In genomic region chr4:133605330-133605729, GRCm38 (mm10) we compare ENCODE assay signal across 16 mouse cellular contexts. TPM values are rescaled to one million over a fixed set of nuclear protein-coding genes. Genes with fewer than 3 reads are reported as not detected.
A peak's percentile ranks its signal among the peaks of the same experiment; 100 is the strongest.
DNase-seq lines count a peak whose midpoint lies in the region; ATAC-seq and TF ChIP-seq lines count a peak whose summit lies in the region.
"Had no signal": no experiment of that assay in that cellular context is flagged by ENCODE, and none has a peak within 500 bp of the region (broad histone marks: within the 10 kb centered on the region; RNA-seq: fewer than 3 reads in every experiment).

No protein-coding gene starts in this region.

- no peak for TF ChIP-seq POLR2A in myocyte (IDR thresholded peaks at IDR 0.05; ENCODE audit: insufficient read length, low read depth)

- no peaks in the 10 kb centered on the region for H3K4me1 ChIP-seq in embryonic facial prominence, embryonic 12.5 days
- 0 out of 2 replicates have a peak, but pooled peaks cover 4% of the 10 kb centered on the region for H3K4me1 ChIP-seq in forebrain, embryonic 15.5 days

- H3ac ChIP-seq in myocyte (ENCODE audit: control insufficient read depth, insufficient read length) = no peak overlapping the region

- peaks cover 54% of the 10 kb centered on the region for H3K36me3 ChIP-seq in embryonic facial prominence, embryonic 12.5 days
- no peaks in the 10 kb centered on the region for H3K36me3 ChIP-seq in myocyte (ENCODE audit: control insufficient read depth, insufficient read depth)
- H3K36me3 ChIP-seq in forebrain, embryonic 15.5 days = peaks cover 15% of the 10 kb centered on the region
- H3K36me3 ChIP-seq: intestine, embryonic 15.5 days had no signal

- H3K9me3 ChIP-seq in embryonic facial prominence, embryonic 12.5 days = no peaks in the 10 kb centered on the region
- no peaks in the 10 kb centered on the region for H3K9me3 ChIP-seq in forebrain, embryonic 15.5 days
- H3K9me3 ChIP-seq: heart, embryonic 10.5 days; intestine, embryonic 15.5 days had no signal

- H3K27me3 ChIP-seq in embryonic facial prominence, embryonic 12.5 days = peaks cover 32% of the 10 kb centered on the region
- no peaks in the 10 kb centered on the region for H3K27me3 ChIP-seq in myocyte (ENCODE audit: control insufficient read depth, insufficient read depth, insufficient read length)
- H3K27me3 ChIP-seq in forebrain, embryonic 15.5 days = peaks cover 18% of the 10 kb centered on the region

- H3K4me3 ChIP-seq in embryonic facial prominence, embryonic 12.5 days = no peak overlapping the region
- no peak overlapping the region for H3K4me3 ChIP-seq in myocyte
- no peak overlapping the region for H3K4me3 ChIP-seq in forebrain, embryonic 15.5 days
- H3K4me3 ChIP-seq: heart, embryonic 10.5 days; intestine, embryonic 15.5 days had no signal

- H3K9ac ChIP-seq in embryonic facial prominence, embryonic 12.5 days = no peak overlapping the region
- no peak overlapping the region for H3K9ac ChIP-seq in forebrain, embryonic 15.5 days (replicated peaks)
- H3K9ac ChIP-seq: intestine, embryonic 15.5 days had no signal

- intact Hi-C loops in left cerebral cortex, postnatal 25 days (cut with DNase I) = no loop called here

- ATAC-seq in embryonic facial prominence, embryonic 12.5 days (ENCODE audit: insufficient number of reproducible peaks, insufficient read depth, low FRiP score, low TSS enrichment) = peak; percentile 11; the same call in 1 of the 2 replicates
- ATAC-seq in forebrain, embryonic 15.5 days (replicated peaks) = no peak
- ATAC-seq: forebrain, embryonic 16.5 days; intestine, embryonic 15.5 days had no signal

- no peak overlapping the region for H3K4me2 ChIP-seq in embryonic facial prominence, embryonic 12.5 days (replicated peaks)
- peak overlapping the region; percentile 27 for H3K4me2 ChIP-seq in myocyte (ENCODE audit: low read depth)
- no peak overlapping the region for H3K4me2 ChIP-seq in forebrain, embryonic 15.5 days (replicated peaks)
- H3K4me2 ChIP-seq: intestine, embryonic 15.5 days had no signal

- DNase-seq in embryo, embryonic 10 days (ENCODE audit: low spot score) = peak; percentile 49
- DNase-seq in embryo, embryonic 10.5 days (ENCODE audit: low spot score) = no peak
- DNase-seq in lung, adult 18-20 months = peak; percentile 58 to 79
- DNase-seq in lung, postnatal 25 days (ENCODE audit: low spot score) = no peak
- no peak for DNase-seq in left cerebral cortex, postnatal 25 days (ENCODE audit: low spot score in 2 of 2)

- no peaks in the 10 kb centered on the region for H3K79me2 ChIP-seq in myocyte (ENCODE audit: control insufficient read depth, insufficient read depth)

- no peak overlapping the region for H3K27ac ChIP-seq in embryonic facial prominence, embryonic 12.5 days
- H3K27ac ChIP-seq in forebrain, embryonic 15.5 days (replicated peaks) = no peak overlapping the region
- H3K27ac ChIP-seq: intestine, embryonic 15.5 days had no signal

- WGBS in embryonic facial prominence, embryonic 12.5 days = 44% methylated on average over 9 of the region's 9 CpGs
- WGBS in forebrain, embryonic 15.5 days = 60% methylated on average over 9 of the region's 9 CpGs

TF ChIP-seq in myocyte, 11 proteins besides CTCF, POLR2A, EP300 and RAD21:
- TF ChIP-seq TCF3 (IDR thresholded peaks at IDR 0.05; ENCODE audit: insufficient read length, low read depth) (no peak), MAX (IDR thresholded peaks at IDR 0.05; ENCODE audit: low read depth) (no peak), E2F4 (IDR thresholded peaks at IDR 0.05; ENCODE audit: insufficient read depth) (no peak), REST (IDR thresholded peaks at IDR 0.05; ENCODE audit: insufficient read depth, insufficient read length) (no peak), POLR2AphosphoS2 (IDR thresholded peaks at IDR 0.05; ENCODE audit: insufficient read length, low read depth) (no peak), MYOG (IDR thresholded peaks at IDR 0.05; ENCODE audit: control insufficient read depth in 1 of 3, insufficient read depth in 1 of 3, insufficient read length in 2 of 3, low read depth in 2 of 3) (no peak), TCF12 (IDR thresholded peaks at IDR 0.05; ENCODE audit: insufficient read depth, poor library complexity, severe bottlenecking) (no peak), USF1 (IDR thresholded peaks at IDR 0.05; ENCODE audit: low read depth) (no peak), MYOD1 (IDR thresholded peaks at IDR 0.05; ENCODE audit: control insufficient read depth in 1 of 3, insufficient read length in 2 of 3, low read depth in 2 of 3) (no peak), SRF (IDR thresholded peaks at IDR 0.05; ENCODE audit: control insufficient read depth, insufficient read length, low read depth) (no peak), CEBPB (IDR thresholded peaks at IDR 0.05; ENCODE audit: insufficient read depth, poor library complexity, severe bottlenecking) (no peak)
TF ChIP-seq in myocyte: peak in this region for 0.

RNA-seq across cellular contexts. Expression of gene Sfn, which starts 3.4 kb away (rescaled TPM):
- polyA plus RNA-seq in embryonic facial prominence, embryonic 12.5 days (2016; fragmentation: Nextera tagmentation; extraction: Ambion mirVana) = 44.4 and 52.7 TPM in 2 replicates
- polyA plus RNA-seq in myocyte (2012; fragmentation: generic; extraction: Trizol) = 0.56 TPM
- total RNA-seq in left cerebral cortex, postnatal 25 days (2021) = 1 to 10 TPM; 1.3 to 1.9 TPM
- 0.97 and 1.1 TPM in 2 replicates for polyA plus RNA-seq in forebrain, embryonic 15.5 days (2015; fragmentation: Nextera tagmentation; extraction: Ambion mirVana)

RNA-seq across cellular contexts. Expression of gene Gpn2, which starts 21.2 kb away (rescaled TPM):
- polyA plus RNA-seq in embryonic facial prominence, embryonic 12.5 days (2016; fragmentation: Nextera tagmentation; extraction: Ambion mirVana) = 20.0 and 23.6 TPM in 2 replicates
- 32.2 TPM for polyA plus RNA-seq in myocyte (2012; fragmentation: generic; extraction: Trizol)
- 10 to 100 TPM in 1 of 2 experiments, 1 to 10 TPM in 1; 9.8 to 10.9 TPM for total RNA-seq in left cerebral cortex, postnatal 25 days (2021)
- polyA plus RNA-seq in forebrain, embryonic 15.5 days (2015; fragmentation: Nextera tagmentation; extraction: Ambion mirVana) = 24.0 and 25.7 TPM in 2 replicates

RNA-seq across cellular contexts. Expression of gene Gpatch3, which starts 30.8 kb away (rescaled TPM):
- 11.9 and 13.1 TPM in 2 replicates for polyA plus RNA-seq in embryonic facial prominence, embryonic 12.5 days (2016; fragmentation: Nextera tagmentation; extraction: Ambion mirVana)
- 4.1 TPM for polyA plus RNA-seq in myocyte (2012; fragmentation: generic; extraction: Trizol)
- total RNA-seq in left cerebral cortex, postnatal 25 days (2021) = 1 to 10 TPM; 6.5 to 7.3 TPM
- polyA plus RNA-seq in forebrain, embryonic 15.5 days (2015; fragmentation: Nextera tagmentation; extraction: Ambion mirVana) = 7.9 and 9.0 TPM in 2 replicates

RNA-seq across cellular contexts. Expression of gene Zdhhc18, which starts 44.6 kb away (rescaled TPM):
- 4.5 and 6.2 TPM in 2 replicates for polyA plus RNA-seq in embryonic facial prominence, embryonic 12.5 days (2016; fragmentation: Nextera tagmentation; extraction: Ambion mirVana)
- 14.3 TPM for polyA plus RNA-seq in myocyte (2012; fragmentation: generic; extraction: Trizol)
- 10 to 100 TPM; 30.9 to 40.6 TPM for total RNA-seq in left cerebral cortex, postnatal 25 days (2021)
- 4.9 and 6.3 TPM in 2 replicates for polyA plus RNA-seq in forebrain, embryonic 15.5 days (2015; fragmentation: Nextera tagmentation; extraction: Ambion mirVana)

RNA-seq across cellular contexts. Expression of gene Nr0b2, which starts 52.2 kb away (rescaled TPM):
- polyA plus RNA-seq in embryonic facial prominence, embryonic 12.5 days (2016; fragmentation: Nextera tagmentation; extraction: Ambion mirVana) = not detected in 2 replicates
- polyA plus RNA-seq in myocyte (2012; fragmentation: generic; extraction: Trizol) = not detected
- total RNA-seq in left cerebral cortex, postnatal 25 days (2021) = not detected
- not detected in 2 replicates for polyA plus RNA-seq in forebrain, embryonic 15.5 days (2015; fragmentation: Nextera tagmentation; extraction: Ambion mirVana)
- total RNA-seq: hematopoietic stem cell, adult 5-6 weeks; layer of hippocampus, postnatal 10 days; monocyte, adult 5-6 weeks; neutrophil, adult 5-6 weeks had no signal
- polyA plus RNA-seq: forebrain, embryonic 16.5 days; limb, embryonic 11.5 days had no signal

Comparison
In these comparisons a context has a peak if more than half of its experiments do, and no peak if none do; other contexts are left out.
1. DNase-seq: peak in embryo, embryonic 10 days (single experiment) and lung, adult 18-20 months (2 of 2); none in embryo, embryonic 10.5 days (single experiment), lung, postnatal 25 days (single experiment) and left cerebral cortex, postnatal 25 days (0 of 2).
2. RNA of gene Sfn, which starts 3.4 kb away (polyA plus RNA-seq): 44.4 to 52.7 TPM in embryonic facial prominence, embryonic 12.5 days; 0.97 to 1.1 TPM in forebrain, embryonic 15.5 days and 0.56 TPM in myocyte (single experiment); every median in the first group is over 10 times any median in the second.